Mouse (Mus musculus) embryonic facial prominence, embryonic 14.5 days (tissue): Measurements from ENCODE around the gene Mgat4e. TPM values are rescaled to one million over a fixed set of nuclear protein-coding genes. Genes with fewer than 3 reads are reported as not detected.

Source experiments
- ATAC-seq: fragments of 200-750 bp; cut with Nextera tagmentation; 2 replicates; pipeline ENCODE4 v1.8.0; 2017; ENCODE audit warnings: low read depth, moderate number of reproducible peaks, moderate TSS enrichment
- DNase-seq: peaks from one replicate; pipeline ENCODE4 v3.0.0-alpha.2; 2015; ENCODE audit warnings: low spot score
- H3K27ac ChIP-seq: fragments of 300-500 bp; sonication (generic); replicated peaks from 2 replicates; pipeline ENCODE4 v1.5.1; 2014; ENCODE audit warnings: low read depth, mild to moderate bottlenecking, low read length, moderate library complexity
- H3K27me3 ChIP-seq: fragments of 300-500 bp; sonication (generic); replicated peaks from 2 replicates; pipeline ENCODE4 v1.6.1; 2014; ENCODE audit warnings: low read length; ENCODE audit not compliant: control insufficient read depth, insufficient read depth
- H3K36me3 ChIP-seq: fragments of 300-500 bp; sonication (generic); 2 replicates; pipeline ENCODE4 v1.6.1; 2014; ENCODE audit warnings: low read length, mixed read lengths; ENCODE audit not compliant: control insufficient read depth, insufficient read depth
- H3K4me1 ChIP-seq: fragments of 300-500 bp; sonication (generic); 2 replicates; pipeline ENCODE4 v1.6.1; 2014; ENCODE audit warnings: antibody characterized with exemption, low read length; ENCODE audit not compliant: control insufficient read depth, insufficient read depth
- H3K4me2 ChIP-seq: fragments of 300-500 bp; sonication (generic); 2 replicates; pipeline ENCODE4 v1.6.1; 2014; ENCODE audit warnings: low read depth, mild to moderate bottlenecking, low read length, moderate library complexity, mixed read lengths
- H3K4me3 ChIP-seq: fragments of 300-500 bp; sonication (generic); 2 replicates; pipeline ENCODE4 v1.5.1; 2014; ENCODE audit warnings: low read depth, mild to moderate bottlenecking, low read length
- H3K9ac ChIP-seq: fragments of 300-500 bp; sonication (generic); 2 replicates; pipeline ENCODE4 v1.6.1; 2014; ENCODE audit warnings: low read depth, mild to moderate bottlenecking, low read length, moderate library complexity, mixed read lengths
- H3K9me3 ChIP-seq: fragments of 300-500 bp; sonication (generic); 2 replicates; pipeline ENCODE4 v1.6.1; 2016; ENCODE audit warnings: low read length; ENCODE audit not compliant: control insufficient read depth
- WGBS: fragments of 180-500 bp; shearing (Covaris S2); extraction: QIAGEN DNeasy Blood & Tissue Kit; methylation state at CpG from one replicate; pipeline ENCODE4 v1.1.7; 2014; 5-methylcytosine and 5-hydroxymethylcytosine counted together
- polyA plus RNA-seq: library from polyadenylated mRNA; unstranded; fragments of >200 nt; fragmentation: Nextera tagmentation; extraction: Ambion mirVana; gene quantifications from 2 replicates; pipeline ENCODE4 v1.2.1, GENCODE M21; 2014

Gene Mgat4e
- polyA plus RNA-seq, result not detected in 2 replicates

DNA sequence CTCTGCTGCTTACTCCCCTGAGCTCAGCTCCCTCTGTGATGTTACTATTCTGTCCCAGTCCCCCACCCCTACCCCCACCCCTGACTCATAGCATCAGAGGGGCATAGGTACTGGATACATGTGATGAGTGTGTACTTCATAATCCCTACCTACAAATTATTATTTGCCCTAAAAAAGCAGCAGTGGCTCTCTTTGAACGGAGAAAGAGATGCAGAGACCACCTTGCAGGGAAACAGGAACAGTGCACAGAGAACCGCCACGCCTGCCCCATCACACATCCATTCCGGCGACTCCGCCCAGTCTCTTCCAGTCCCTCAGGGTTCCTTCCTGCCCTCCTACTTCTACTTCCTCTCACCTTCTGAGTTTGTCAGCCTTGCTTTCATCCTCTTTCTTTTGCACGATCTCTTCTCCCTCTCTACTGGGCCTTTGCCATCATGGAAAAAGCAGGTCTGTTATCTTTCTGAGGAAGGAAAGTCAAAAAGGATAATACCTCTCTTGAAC is at the start of gene Mgat4e:
TSS of gene Mgat4e (minus strand) at position 51 of the 501 bp plus-strand sequence.
- Histone ChIP-seq H3K27me3 (no peaks in the 10 kb centered on the region), H3K4me1 (no peaks in the 10 kb centered on the region), H3K27ac (no peak within 1 kb of the TSS), H3K9ac (no peak within 1 kb of the TSS), H3K9me3 (no peaks in the 10 kb centered on the region), H3K36me3 (no peaks in the 10 kb centered on the region), H3K4me3 (no peak within 1 kb of the TSS), H3K4me2 (no peak within 1 kb of the TSS)
- 67% methylated on average over 7 of the region's 7 CpGs for WGBS
- no peak for DNase-seq
- ATAC-seq, result no peak

DNA sequence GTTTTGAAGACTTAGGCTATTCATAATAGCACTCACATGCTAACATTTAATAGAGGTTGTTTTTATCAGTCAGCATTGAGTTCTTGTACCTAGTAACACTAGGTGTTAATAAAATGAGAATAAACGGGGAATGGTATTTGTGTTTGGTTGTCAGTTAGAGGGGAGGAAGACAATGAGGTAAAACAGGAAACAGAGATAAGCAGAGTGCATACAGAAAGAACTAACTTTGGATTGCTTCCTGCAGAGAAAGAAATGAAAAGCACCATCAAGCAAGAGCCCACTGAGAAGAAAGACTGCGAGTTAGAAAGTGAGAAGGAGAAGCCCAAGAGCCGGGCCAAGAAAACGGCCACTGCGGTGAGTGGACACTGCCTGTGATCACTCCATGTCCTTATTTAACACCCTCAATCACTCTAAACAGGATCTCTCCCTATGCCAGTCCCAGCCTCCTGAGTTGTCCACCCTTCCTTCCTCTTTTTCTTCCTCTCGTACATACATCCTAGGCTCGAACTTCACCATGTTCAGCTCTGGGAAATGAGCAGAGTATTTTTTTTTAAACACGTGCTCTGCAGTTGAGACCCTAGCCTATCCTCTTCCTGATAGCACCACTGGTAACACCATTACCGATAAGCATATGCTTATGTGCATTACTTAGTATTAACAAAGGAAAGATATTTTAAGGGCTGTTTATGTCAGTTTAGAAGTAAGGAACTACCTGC is 48.0 kb upstream of the Mgat4e start:
- no peaks in the 10 kb centered on the region for H3K27me3 ChIP-seq
- H3K9me3 ChIP-seq, result no peaks in the 10 kb centered on the region
- H3K4me3 ChIP-seq, result no peak overlapping the region
- DNase-seq, result no peak
- 88% methylated on average over 9 of the region's 9 CpGs for WGBS
- no peak overlapping the region for H3K9ac ChIP-seq
- peaks cover 93% of the 10 kb centered on the region for H3K36me3 ChIP-seq
- no peaks in the 10 kb centered on the region for H3K4me1 ChIP-seq
- no peak for ATAC-seq
- H3K27ac ChIP-seq, result no peak overlapping the region
- no peak overlapping the region for H3K4me2 ChIP-seq

DNA sequence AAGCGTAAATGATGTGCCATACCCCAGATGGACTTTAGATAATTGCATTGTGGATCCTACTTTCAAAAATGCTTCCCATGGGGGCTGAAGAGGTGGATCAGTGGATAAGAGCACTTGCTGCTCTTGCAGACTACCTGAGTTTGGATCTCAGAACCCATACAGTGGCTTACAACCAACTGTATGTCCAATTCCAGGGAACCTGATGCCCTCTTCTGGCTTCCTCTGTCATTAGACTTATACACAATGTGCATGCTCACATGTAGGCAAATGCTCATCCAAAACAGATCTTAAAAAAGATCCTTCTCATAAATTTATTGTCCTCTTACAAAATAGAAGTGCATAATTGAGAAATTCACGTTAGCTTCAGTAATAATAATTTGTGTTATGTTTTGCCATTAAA is 42.3 kb upstream of the Mgat4e start:
- peaks cover 80% of the 10 kb centered on the region for H3K36me3 ChIP-seq
- no peak overlapping the region for H3K9ac ChIP-seq
- no peak overlapping the region for H3K4me3 ChIP-seq
- no peaks in the 10 kb centered on the region for H3K27me3 ChIP-seq
- DNase-seq (no peak), ATAC-seq (no peak)
- no peak overlapping the region for H3K27ac ChIP-seq
- H3K9me3 ChIP-seq, result no peaks in the 10 kb centered on the region
- no peaks in the 10 kb centered on the region for H3K4me1 ChIP-seq
- WGBS, result 88% methylated on average over 2 of the region's 2 CpGs
- H3K4me2 ChIP-seq, result no peak overlapping the region

DNA sequence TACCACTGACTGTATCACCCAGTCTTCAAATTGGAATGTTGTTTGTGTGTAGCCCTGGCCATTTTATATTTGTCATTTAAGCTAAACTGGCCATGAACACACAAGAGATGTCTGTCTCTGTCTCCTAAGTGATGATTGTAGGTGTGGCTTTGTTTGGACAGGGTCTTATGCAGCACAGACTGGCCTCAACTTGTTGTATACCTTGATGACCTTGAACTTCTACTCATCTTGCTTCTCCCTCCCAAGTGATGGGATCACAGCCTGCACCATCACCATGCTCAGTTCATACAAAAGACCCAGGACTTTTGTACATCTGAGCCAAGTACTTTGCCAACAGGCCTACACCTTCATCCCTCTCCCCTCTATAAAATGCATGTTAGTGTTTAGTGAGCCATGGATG is 40.2 kb upstream of the Mgat4e start:
- Histone ChIP-seq H3K27ac (no peak overlapping the region), H3K4me2 (no peak overlapping the region), H3K4me1 (no peaks in the 10 kb centered on the region), H3K36me3 (peaks cover 74% of the 10 kb centered on the region), H3K9ac (no peak overlapping the region), H3K9me3 (no peaks in the 10 kb centered on the region), H3K4me3 (no peak overlapping the region), H3K27me3 (no peaks in the 10 kb centered on the region)
- ATAC-seq (no peak), DNase-seq (no peak)

- Histone ChIP-seq H3K4me3 (no peak overlapping the region), H3K9ac (no peak overlapping the region), H3K27me3 (no peaks in the 10 kb centered on the region), H3K27ac (no peak overlapping the region), H3K9me3 (no peaks in the 10 kb centered on the region), H3K36me3 (peaks cover 27% of the 10 kb centered on the region), H3K4me1 (no peaks in the 10 kb centered on the region), H3K4me2 (no peak overlapping the region)
- WGBS, result 66% methylated on average over 3 of the region's 3 CpGs
- ATAC-seq, result no peak
- peak; percentile 35 for DNase-seq
Observed at GRCm38 (mm10) chr1:134583560-134583959, 34.1 kb upstream of the Mgat4e start.

GRCm38 (mm10) chr1:134580796-134581195 is 31.3 kb upstream of the Mgat4e start:
- no peak overlapping the region for H3K4me2 ChIP-seq
- H3K9ac ChIP-seq, result no peak overlapping the region
- DNase-seq, result no peak
- no peak overlapping the region for H3K4me3 ChIP-seq
- H3K36me3 ChIP-seq, result peaks cover 4% of the 10 kb centered on the region; the same call in 1 of the 2 replicates
- H3K4me1 ChIP-seq, result no peaks in the 10 kb centered on the region
- no peaks in the 10 kb centered on the region for H3K9me3 ChIP-seq
- H3K27ac ChIP-seq, result no peak overlapping the region
- 92% methylated on average over 2 of the region's 2 CpGs for WGBS
- no peak for ATAC-seq
- no peaks in the 10 kb centered on the region for H3K27me3 ChIP-seq

- DNase-seq, result no peak
- H3K36me3 ChIP-seq, result no peaks in the 10 kb centered on the region
- H3K4me2 ChIP-seq, result no peak overlapping the region
- no peak overlapping the region for H3K27ac ChIP-seq
- H3K4me1 ChIP-seq, result no peaks in the 10 kb centered on the region
- no peak for ATAC-seq
- no peaks in the 10 kb centered on the region for H3K27me3 ChIP-seq
- H3K9ac ChIP-seq, result no peak overlapping the region
- H3K4me3 ChIP-seq, result no peak overlapping the region
- H3K9me3 ChIP-seq, result no peaks in the 10 kb centered on the region
- 84% methylated on average over 6 of the region's 6 CpGs for WGBS
Observed at GRCm38 (mm10) chr1:134577384-134578120, 28.1 kb upstream of the Mgat4e start.

DNA sequence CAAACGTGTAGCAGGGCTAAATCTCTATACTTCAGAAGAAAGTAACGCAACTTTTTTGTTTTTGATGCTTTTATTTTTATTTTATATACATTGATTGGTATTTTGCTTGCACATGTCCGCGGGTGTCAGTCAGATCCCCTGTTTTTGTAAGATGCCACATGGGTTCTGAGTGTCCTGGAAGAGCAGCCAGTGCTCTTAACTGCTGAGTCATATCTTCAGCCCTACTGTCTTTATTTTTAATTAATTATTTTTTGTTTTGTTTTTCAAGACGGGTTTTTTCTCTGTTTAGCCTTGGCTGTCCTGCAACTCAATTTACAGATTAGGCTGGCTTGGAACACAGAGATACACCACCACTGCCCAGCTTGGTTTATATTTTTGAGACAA is 24.4 kb upstream of the Mgat4e start:
- ATAC-seq, result no peak
- Histone ChIP-seq H3K9ac (no peak overlapping the region), H3K4me1 (no peaks in the 10 kb centered on the region), H3K27ac (no peak overlapping the region), H3K9me3 (no peaks in the 10 kb centered on the region), H3K4me3 (no peak overlapping the region), H3K36me3 (no peaks in the 10 kb centered on the region), H3K27me3 (no peaks in the 10 kb centered on the region), H3K4me2 (no peak overlapping the region)
- DNase-seq, result no peak
- 66% methylated on average over 5 of the region's 5 CpGs for WGBS
